Mouse (Mus musculus) midbrain, embryonic 16.5 days (tissue): Measurements from ENCODE around the gene Med9. TPM values are rescaled to one million over a fixed set of nuclear protein-coding genes. Genes with fewer than 3 reads are reported as not detected.

Experiments used
- ATAC-seq: fragments of 200-750 bp; cut with Nextera tagmentation; 2 replicates; pipeline ENCODE4 v1.8.0; 2017; ENCODE audit warnings: moderate TSS enrichment
- H3K27ac ChIP-seq: fragments of 300-500 bp; sonication (generic); 2 replicates; pipeline ENCODE4 v1.5.1; 2014; ENCODE audit warnings: mild to moderate bottlenecking, low read length, mixed read lengths
- H3K27me3 ChIP-seq: fragments of 300-500 bp; sonication (generic); 2 replicates; pipeline ENCODE4 v1.6.1; 2014; ENCODE audit warnings: low read depth, low read length, mixed read lengths; ENCODE audit not compliant: control insufficient read depth, insufficient read depth
- H3K36me3 ChIP-seq: fragments of 300-500 bp; sonication (generic); 2 replicates; pipeline ENCODE4 v1.6.1; 2014; ENCODE audit warnings: mild to moderate bottlenecking, low read length, moderate library complexity, mixed read lengths; ENCODE audit not compliant: control insufficient read depth, insufficient read depth
- H3K4me1 ChIP-seq: fragments of 300-500 bp; sonication (generic); 2 replicates; pipeline ENCODE4 v1.6.1; 2014; ENCODE audit warnings: mild to moderate bottlenecking, low read length, mixed read lengths; ENCODE audit not compliant: control insufficient read depth, insufficient read depth
- H3K4me2 ChIP-seq: fragments of 300-500 bp; sonication (generic); 2 replicates; pipeline ENCODE4 v1.6.1; 2014; ENCODE audit warnings: mild to moderate bottlenecking, low read length, mixed read lengths
- H3K4me3 ChIP-seq: fragments of 300-500 bp; sonication (generic); 2 replicates; pipeline ENCODE4 v1.5.1; 2014; ENCODE audit warnings: low read depth, mild to moderate bottlenecking, low read length, moderate library complexity, mixed read lengths
- H3K9ac ChIP-seq: fragments of 300-500 bp; sonication (generic); 2 replicates; pipeline ENCODE4 v1.6.1; 2014; ENCODE audit warnings: low read depth, low read length, mixed read lengths
- H3K9me3 ChIP-seq: fragments of 300-500 bp; sonication (generic); replicated peaks from 2 replicates; pipeline ENCODE4 v1.6.1; 2014; ENCODE audit warnings: mild to moderate bottlenecking, low read length, mixed read lengths; ENCODE audit not compliant: control insufficient read depth, poor library complexity, severe bottlenecking
- WGBS: fragments of 180-500 bp; shearing (Covaris S2); extraction: QIAGEN DNeasy Blood & Tissue Kit; methylation state at CpG from one replicate; pipeline ENCODE4 v1.1.7; 2014; 5-methylcytosine and 5-hydroxymethylcytosine counted together
- polyA plus RNA-seq: library from polyadenylated mRNA; unstranded; fragments of >200 nt; fragmentation: Nextera tagmentation; extraction: Ambion mirVana; gene quantifications from 2 replicates; pipeline ENCODE4 v1.2.1, GENCODE M21; 2015

The Med9 gene
- polyA plus RNA-seq, 1 experiment from 2014 or later = 33.4 TPM

DNA sequence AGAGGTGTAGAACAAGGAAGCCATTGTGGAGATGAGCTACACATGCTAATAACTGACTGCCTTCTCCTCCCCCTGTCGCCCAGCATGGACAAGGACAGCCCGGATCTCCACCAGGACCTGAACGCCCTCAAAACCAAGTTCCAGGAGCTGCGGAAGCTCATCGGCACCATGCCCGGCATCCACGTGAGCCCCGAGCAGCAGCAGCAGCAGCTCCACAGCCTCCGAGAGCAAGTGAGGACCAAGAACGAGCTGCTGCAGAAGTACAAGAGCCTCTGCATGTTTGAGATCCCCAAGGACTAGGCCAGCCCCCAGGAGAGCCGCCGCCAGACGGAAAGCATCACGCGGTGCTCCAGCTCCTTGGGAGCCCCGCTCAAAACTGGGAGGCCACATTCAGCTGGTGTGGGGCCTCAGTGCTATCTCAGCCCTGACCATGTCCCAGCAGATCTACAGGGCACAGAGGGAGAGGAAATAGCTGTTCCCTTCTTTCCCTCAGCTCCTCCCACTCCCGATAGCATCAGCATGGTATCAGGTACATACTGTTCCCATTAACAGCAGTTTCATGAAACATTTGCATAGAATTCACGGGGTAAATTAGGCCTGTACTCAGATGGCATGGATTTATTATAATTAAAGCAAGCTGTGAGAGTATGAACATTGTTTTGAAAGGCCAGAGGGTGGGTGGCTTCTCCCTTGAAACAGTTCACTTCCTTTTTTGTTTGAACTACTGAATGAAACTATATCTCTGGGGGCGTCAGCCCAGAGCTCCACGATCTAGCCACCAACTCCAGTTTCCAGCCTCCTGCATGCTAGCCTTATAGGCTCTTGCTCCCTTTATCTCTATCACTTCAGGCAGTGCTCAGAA, 12.7 kb downstream of the Med9 start:
- no peak overlapping the region for H3K9ac ChIP-seq
- peaks cover 23% of the 10 kb centered on the region for H3K4me1 ChIP-seq
- no peak overlapping the region for H3K4me3 ChIP-seq
- no peak overlapping the region for H3K27ac ChIP-seq
- peaks cover 19% of the 10 kb centered on the region for H3K27me3 ChIP-seq
- no peaks in the 10 kb centered on the region for H3K9me3 ChIP-seq
- ATAC-seq = no peak
- no peak overlapping the region for H3K4me2 ChIP-seq
- no peaks in the 10 kb centered on the region for H3K36me3 ChIP-seq
- 92% methylated on average over 20 of the region's 20 CpGs for WGBS

DNA sequence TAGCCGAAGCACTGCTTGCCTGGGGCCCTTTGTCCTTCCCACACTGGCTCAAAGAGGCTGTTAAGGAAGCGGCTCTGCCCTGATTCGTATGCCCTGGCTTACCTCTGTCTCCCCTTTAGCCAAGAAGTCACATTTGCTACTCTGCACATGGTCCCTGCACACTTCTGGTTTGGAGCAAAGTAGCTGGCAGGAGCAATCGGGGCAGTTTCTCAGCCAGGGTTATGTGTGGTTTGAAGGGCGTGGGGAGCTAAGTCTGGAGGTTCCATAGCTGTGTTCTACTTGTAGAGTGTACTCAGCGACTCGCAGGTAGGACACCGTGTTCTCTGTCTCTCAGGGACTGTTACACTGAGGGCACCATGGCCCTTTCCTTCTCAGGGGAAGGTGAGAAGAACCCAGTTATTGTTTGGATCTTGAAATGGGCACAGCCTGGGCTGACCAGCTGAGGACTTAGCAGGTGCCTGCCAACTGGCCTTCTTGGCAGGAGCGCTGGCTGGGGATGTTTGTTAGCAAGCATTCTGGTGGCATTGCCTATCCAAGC, 13.4 kb downstream of the Med9 start:
- Histone ChIP-seq H3K36me3 (no peaks in the 10 kb centered on the region), H3K4me2 (no peak overlapping the region), H3K4me3 (no peak overlapping the region), H3K9ac (no peak overlapping the region), H3K27me3 (peaks cover 19% of the 10 kb centered on the region), H3K27ac (no peak overlapping the region), H3K9me3 (no peaks in the 10 kb centered on the region), H3K4me1 (peaks cover 23% of the 10 kb centered on the region)
- 88% methylated on average over 9 of the region's 9 CpGs for WGBS
- ATAC-seq = no peak

DNA sequence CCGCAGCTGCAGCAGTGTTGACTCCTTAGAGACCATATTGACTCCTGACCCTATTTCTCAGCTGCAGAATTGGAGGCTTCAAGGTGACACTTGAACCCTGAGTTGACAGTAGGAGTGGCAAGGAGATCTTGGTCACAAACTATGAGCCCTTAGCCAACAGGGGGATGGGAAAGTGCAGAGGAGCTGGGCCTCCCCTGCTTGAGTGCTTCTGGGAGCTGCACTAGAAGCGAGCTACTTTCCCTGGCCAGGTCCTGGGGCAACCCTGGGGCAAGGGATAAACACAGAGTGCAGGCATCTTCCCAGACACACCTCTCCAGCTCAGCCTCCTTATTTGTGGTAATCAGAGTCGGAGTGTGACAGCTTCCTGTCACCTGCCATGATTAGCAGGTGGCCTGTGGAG, 14.6 kb downstream of the Med9 start:
- Histone ChIP-seq H3K27me3 (peaks cover 19% of the 10 kb centered on the region), H3K9me3 (no peaks in the 10 kb centered on the region), H3K4me3 (no peak overlapping the region), H3K4me2 (no peak overlapping the region), H3K27ac (no peak overlapping the region), H3K4me1 (peaks cover 23% of the 10 kb centered on the region), H3K9ac (no peak overlapping the region), H3K36me3 (no peaks in the 10 kb centered on the region)
- 84% methylated on average over 3 of the region's 3 CpGs for WGBS
- no peak for ATAC-seq

DNA sequence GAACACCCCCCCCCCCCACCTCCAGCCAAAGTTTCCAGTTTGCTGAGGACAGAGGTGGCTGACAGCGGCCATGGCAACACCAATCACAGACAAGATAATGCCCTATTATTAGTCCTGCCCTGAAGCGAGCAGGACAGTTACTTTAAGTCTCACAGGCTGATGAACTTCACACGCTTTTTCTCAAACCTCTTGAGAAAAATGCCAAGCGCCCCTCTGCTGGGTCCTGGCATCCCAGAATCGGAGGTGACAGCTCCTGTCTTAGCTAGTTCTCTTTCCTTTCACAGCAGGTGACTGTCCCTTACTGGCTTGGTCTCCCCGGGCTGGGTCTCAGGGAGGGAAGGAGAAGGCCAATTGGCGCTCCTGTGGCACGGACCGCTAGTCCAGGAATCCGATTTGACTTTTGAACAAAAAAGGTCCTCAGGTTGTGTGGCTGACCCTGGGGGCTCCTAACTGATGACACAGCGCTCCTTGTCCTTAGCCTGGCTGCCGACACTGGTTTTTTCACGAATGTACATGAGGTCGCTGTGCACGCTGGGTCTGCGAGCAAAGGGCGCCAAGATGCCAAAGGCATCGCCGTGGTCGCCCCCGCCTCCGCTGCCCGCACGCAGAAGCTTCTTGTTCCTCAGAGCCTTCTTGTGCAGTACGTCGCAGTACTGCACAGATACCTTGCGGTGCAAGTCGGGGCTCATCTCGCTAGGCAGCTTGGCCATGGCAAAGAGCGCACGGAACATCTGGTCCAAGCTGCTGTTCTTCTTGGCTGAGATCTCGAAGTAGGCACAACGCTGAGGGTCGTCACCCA, 15.6 kb downstream of the Med9 start:
- no peak overlapping the region for H3K27ac ChIP-seq
- ATAC-seq = no peak
- H3K4me2 ChIP-seq = peak overlapping the region; percentile 94
- H3K4me3 ChIP-seq = peak overlapping the region; percentile 44
- peaks cover 23% of the 10 kb centered on the region for H3K4me1 ChIP-seq
- peak overlapping the region; percentile 60 for H3K9ac ChIP-seq
- peaks cover 19% of the 10 kb centered on the region for H3K27me3 ChIP-seq
- H3K36me3 ChIP-seq = no peaks in the 10 kb centered on the region
- no peaks in the 10 kb centered on the region for H3K9me3 ChIP-seq
- 4% methylated on average over 34 of the region's 34 CpGs for WGBS

DNA sequence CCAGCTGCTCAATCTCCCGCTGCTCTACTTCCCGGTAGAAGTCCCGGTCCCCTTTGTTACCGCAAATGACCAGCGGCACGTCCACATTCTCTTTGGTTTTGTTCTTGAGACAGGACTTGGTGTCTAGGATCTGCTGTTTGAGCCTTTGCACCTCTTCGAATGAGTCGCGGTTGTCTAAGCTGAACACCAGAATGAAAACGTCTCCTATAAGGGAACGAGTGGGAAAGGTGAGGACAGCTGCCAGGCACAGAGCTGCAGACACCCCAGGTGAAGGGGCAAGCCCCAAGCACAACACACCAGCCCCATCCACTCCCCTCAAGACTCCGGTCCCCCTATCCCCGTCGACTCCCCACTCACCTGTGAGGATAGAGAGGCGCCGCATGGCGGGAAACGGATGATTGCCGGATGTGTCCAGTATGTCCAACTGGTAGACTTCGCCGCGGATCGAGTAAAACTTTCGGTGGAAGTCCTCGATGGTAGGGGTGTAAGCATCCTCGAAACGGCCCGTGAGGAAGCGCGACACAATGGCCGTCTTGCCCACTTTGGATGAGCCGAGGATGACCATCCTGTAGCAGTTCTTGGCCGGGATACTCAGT, 16.3 kb downstream of the Med9 start:
- Histone ChIP-seq H3K27me3 (peaks cover 19% of the 10 kb centered on the region), H3K4me1 (peaks cover 23% of the 10 kb centered on the region), H3K4me3 (peak overlapping the region; percentile 44), H3K36me3 (no peaks in the 10 kb centered on the region), H3K9me3 (no peaks in the 10 kb centered on the region), H3K9ac (peak overlapping the region; percentile 60), H3K4me2 (peak overlapping the region; percentile 94), H3K27ac (no peak overlapping the region)
- 2% methylated on average over 33 of the region's 33 CpGs for WGBS
- ATAC-seq = peak; percentile 14; the same call in 1 of the 2 replicates

DNA sequence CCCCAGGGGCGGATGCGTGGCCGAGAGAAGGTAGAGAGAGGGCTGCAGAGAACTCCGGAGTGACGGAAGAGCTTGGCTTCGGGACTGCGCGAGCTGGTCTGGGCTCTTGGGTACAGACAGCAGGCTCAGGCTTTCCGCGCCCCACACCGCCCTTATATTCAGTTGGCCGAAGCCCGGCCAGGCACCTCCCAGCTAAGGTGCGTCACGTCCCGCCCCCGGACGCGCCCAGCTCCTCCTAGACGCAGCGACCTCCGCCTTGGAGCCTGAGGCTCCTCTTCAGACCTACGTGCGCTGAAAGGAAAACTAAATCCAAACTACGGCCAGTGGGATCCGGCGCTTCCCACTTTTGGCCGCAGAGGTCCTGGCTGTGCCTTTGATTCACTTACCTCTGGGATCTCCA, 16.8 kb downstream of the Med9 start, which contains the start of gene Rasd1:
Gene Rasd1, minus strand, starts transcription at position 127 of the 400 bp plus-strand sequence.
- H3K27me3 ChIP-seq = peaks cover 19% of the 10 kb centered on the region
- 1% methylated on average over 28 of the region's 28 CpGs for WGBS
- H3K4me2 ChIP-seq = peak within 1 kb of the TSS; percentile 94
- no peak within 1 kb of the TSS for H3K27ac ChIP-seq
- H3K4me3 ChIP-seq = peak within 1 kb of the TSS; percentile 44
- H3K36me3 ChIP-seq = no peaks in the 10 kb centered on the region
- H3K9ac ChIP-seq = peak within 1 kb of the TSS; percentile 60
- peak; percentile 33; the same call in 1 of the 2 replicates for ATAC-seq
- peaks cover 23% of the 10 kb centered on the region for H3K4me1 ChIP-seq
- H3K9me3 ChIP-seq = no peaks in the 10 kb centered on the region

DNA sequence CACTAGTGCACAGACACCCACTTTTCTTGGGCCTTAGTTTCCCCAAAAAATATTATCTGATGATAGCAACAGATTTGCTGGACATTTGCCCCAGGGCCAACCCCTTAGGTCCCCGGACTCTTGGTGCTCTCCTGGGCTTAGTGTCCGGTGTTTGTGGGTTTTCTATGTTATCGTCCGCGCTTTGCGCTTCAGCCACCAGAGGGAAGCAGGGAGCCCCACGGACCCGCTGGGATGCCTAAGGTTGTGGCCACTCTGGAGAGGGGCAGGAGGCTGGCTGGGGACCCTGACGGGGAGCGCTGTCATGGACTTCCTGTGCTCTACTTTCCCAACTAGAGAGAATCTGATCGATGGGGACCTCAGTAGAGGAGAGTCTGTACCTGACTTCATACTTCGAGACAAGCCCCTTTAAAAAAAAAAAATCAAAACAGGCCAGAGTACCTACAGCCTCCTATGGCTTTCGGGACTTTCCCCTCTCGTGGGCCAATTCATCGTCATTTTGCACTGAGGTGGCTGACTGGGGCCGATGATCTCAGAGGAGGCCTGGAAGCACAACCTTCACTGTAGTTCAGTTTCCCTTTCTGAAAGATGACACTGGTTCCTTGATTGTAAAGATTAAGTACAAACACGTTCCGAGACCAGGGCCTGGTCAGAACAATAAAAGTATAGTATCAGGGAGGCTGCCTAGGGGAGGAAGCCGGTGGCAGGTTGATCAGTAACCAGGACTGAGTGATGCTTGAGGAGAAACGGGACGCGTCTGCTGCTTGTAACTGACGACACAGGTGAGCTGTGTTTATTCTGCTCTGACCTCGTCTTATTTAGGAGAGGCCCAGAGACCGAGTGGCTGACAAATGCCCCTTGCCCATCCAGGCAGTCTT, 17.5 kb downstream of the Med9 start:
- ATAC-seq = peak; percentile 59; the same call in 1 of the 2 replicates
- H3K27me3 ChIP-seq = peaks cover 19% of the 10 kb centered on the region
- H3K9ac ChIP-seq = peak overlapping the region; percentile 60
- peak overlapping the region; percentile 94 for H3K4me2 ChIP-seq
- peak overlapping the region; percentile 44 for H3K4me3 ChIP-seq
- no peak overlapping the region for H3K27ac ChIP-seq
- no peaks in the 10 kb centered on the region for H3K36me3 ChIP-seq
- WGBS = 35% methylated on average over 25 of the region's 25 CpGs
- H3K4me1 ChIP-seq = peaks cover 23% of the 10 kb centered on the region
- H3K9me3 ChIP-seq = no peaks in the 10 kb centered on the region

DNA sequence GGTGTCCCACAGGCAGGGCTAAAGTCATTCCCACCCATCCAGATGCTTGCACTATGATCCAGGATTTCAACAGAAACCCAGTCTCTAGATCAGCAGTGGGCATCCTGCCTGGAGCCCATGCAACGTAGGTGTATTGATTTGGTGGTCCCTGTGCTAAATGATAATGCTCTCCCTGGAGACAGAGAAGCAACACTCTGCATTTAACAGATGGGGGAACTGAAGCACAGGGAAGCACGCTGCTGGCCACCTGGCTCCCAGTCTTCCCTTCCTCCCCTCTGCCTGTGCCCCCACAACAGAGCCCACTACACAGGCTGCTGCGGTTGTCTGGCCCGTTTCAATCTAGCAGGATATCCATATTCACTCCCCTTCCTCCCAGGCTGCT, 18.1 kb downstream of the Med9 start:
- Histone ChIP-seq H3K9ac (no peak overlapping the region), H3K4me2 (no peak overlapping the region), H3K4me3 (no peak overlapping the region), H3K27ac (no peak overlapping the region), H3K9me3 (no peaks in the 10 kb centered on the region), H3K27me3 (peaks cover 19% of the 10 kb centered on the region), H3K36me3 (no peaks in the 10 kb centered on the region), H3K4me1 (peaks cover 23% of the 10 kb centered on the region)
- no peak for ATAC-seq
- 68% methylated on average over 4 of the region's 4 CpGs for WGBS
